Mouse (Mus musculus) liver, postnatal 0 days (tissue): ENCODE measurements at regions not wholly inside any gene's neighbourhood (a gene's known extent, or its start where the extent isn't known, plus 50 kb on each side); places are given as distances from the start of the nearest gene placed in this dataset.

Experiments used
- CTCF ChIP-seq: sonication (generic); IDR thresholded peaks from 2 replicates; pipeline ENCODE4 v1.5.1; 2016; ENCODE audit warnings: antibody characterized with exemption, low read depth
- EP300 ChIP-seq: IDR thresholded peaks from 2 replicates; pipeline ENCODE4 v1.6.1; 2016; ENCODE audit warnings: antibody characterized with exemption, low read depth, mild to moderate bottlenecking

DNA sequence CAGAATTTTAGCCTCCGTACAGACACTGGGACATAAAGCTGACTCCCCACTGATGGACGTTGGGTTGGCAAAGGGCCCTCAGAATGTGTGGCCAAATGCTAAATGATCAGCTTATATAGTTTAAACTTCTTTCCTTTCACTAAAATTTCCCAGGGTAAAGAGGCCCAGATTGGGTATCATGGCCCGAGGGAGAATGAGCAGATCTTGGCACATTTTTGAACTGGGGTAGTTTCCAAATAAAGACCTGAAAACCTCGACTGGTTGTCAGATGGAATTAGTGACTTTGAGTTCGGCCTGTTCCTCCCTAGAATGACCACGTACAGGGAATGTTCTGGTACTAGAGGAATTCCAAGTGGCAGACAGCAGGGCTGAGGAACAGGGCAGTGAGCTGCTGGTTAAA is 127.9 kb upstream of the Adra1d start:
- TF ChIP-seq CTCF (no peak), EP300 (no peak)
